Mouse (Mus musculus) forebrain, embryonic 11.5 days (tissue): ENCODE measurements around the gene Olfr279. TPM values are rescaled to one million over a fixed set of nuclear protein-coding genes. Genes with fewer than 3 reads are reported as not detected.
"Not testable (repeated sequence)": the region's sequence is repeated elsewhere in the genome, so short reads cannot be mapped to it uniquely, and the experiment has no call there.

Experiments used
- ATAC-seq: fragments of 200-750 bp; cut with Nextera tagmentation; replicated peaks from 2 replicates; pipeline ENCODE4 v1.8.0; 2017; ENCODE audit warnings: moderate TSS enrichment; ENCODE audit not compliant: low FRiP score
- DNase-seq: peaks from one replicate; pipeline ENCODE4 v3.0.0-alpha.2; 2017; ENCODE audit warnings: low spot score
- H3K27ac ChIP-seq: fragments of 300-500 bp; sonication (generic); 2 replicates; pipeline ENCODE4 v1.5.1; 2014; ENCODE audit warnings: low read depth, low read length
- H3K27me3 ChIP-seq: fragments of 300-500 bp; sonication (generic); 2 replicates; pipeline ENCODE4 v1.6.1; 2014; ENCODE audit warnings: mild to moderate bottlenecking, low read length, mixed read lengths; ENCODE audit not compliant: control insufficient read depth, insufficient read depth
- H3K36me3 ChIP-seq: fragments of 300-500 bp; sonication (generic); 2 replicates; pipeline ENCODE4 v1.6.1; 2014; ENCODE audit warnings: mild to moderate bottlenecking, low read length, moderate library complexity, mixed read lengths; ENCODE audit not compliant: control insufficient read depth, insufficient read depth
- H3K4me1 ChIP-seq: fragments of 300-500 bp; sonication (generic); replicated peaks from 2 replicates; pipeline ENCODE4 v1.6.1; 2014; ENCODE audit warnings: low read length, mixed read lengths; ENCODE audit not compliant: control insufficient read depth, insufficient read depth
- H3K4me2 ChIP-seq: fragments of 300-500 bp; sonication (generic); 2 replicates; pipeline ENCODE4 v1.6.1; 2014; ENCODE audit warnings: low read depth, mild to moderate bottlenecking, low read length, moderate library complexity, mixed read lengths; ENCODE audit not compliant: severe bottlenecking
- H3K4me3 ChIP-seq: fragments of 300-500 bp; sonication (generic); 2 replicates; pipeline ENCODE4 v1.5.1; 2014; ENCODE audit warnings: low read depth, low read length
- H3K9ac ChIP-seq: fragments of 300-500 bp; sonication (generic); 2 replicates; pipeline ENCODE4 v1.6.1; 2014; ENCODE audit warnings: low read length
- H3K9me3 ChIP-seq: fragments of 300-500 bp; sonication (generic); 2 replicates; pipeline ENCODE4 v1.6.1; 2016; ENCODE audit warnings: low read length, mixed read lengths; ENCODE audit not compliant: control insufficient read depth
- WGBS: fragments of 180-500 bp; shearing (Covaris S2); extraction: QIAGEN DNeasy Blood & Tissue Kit; methylation state at CpG from one replicate; pipeline ENCODE4 v1.1.7; 2014; 5-methylcytosine and 5-hydroxymethylcytosine counted together
- polyA plus RNA-seq: library from polyadenylated mRNA; unstranded; fragments of >200 nt; fragmentation: Nextera tagmentation; extraction: Ambion mirVana; gene quantifications from 2 replicates; pipeline ENCODE4 v1.2.1, GENCODE M21; 2014

Gene Olfr279
- polyA plus RNA-seq, 1 experiment from 2014 or later: not detected

GRCm38 (mm10) chr15:98506253-98506957 lies 14.2 kb downstream of the Olfr279 start:
- DNase-seq: no peak
- H3K9me3 ChIP-seq: no peaks in the 10 kb centered on the region
- no peaks in the 10 kb centered on the region for H3K36me3 ChIP-seq
- ATAC-seq: no peak
- H3K4me2 ChIP-seq: no peak overlapping the region
- no peak overlapping the region for H3K4me3 ChIP-seq
- no peak overlapping the region for H3K27ac ChIP-seq
- no peak overlapping the region for H3K9ac ChIP-seq
- WGBS: 85% methylated on average over 9 of the region's 9 CpGs
- H3K27me3 ChIP-seq: no peaks in the 10 kb centered on the region
- no peaks in the 10 kb centered on the region; the same call in 1 of the 2 replicates for H3K4me1 ChIP-seq

- no peak overlapping the region for H3K4me3 ChIP-seq
- ATAC-seq (no peak), DNase-seq (no peak)
- no peaks in the 10 kb centered on the region for H3K9me3 ChIP-seq
- no peaks in the 10 kb centered on the region; the same call in 1 of the 2 replicates for H3K4me1 ChIP-seq
- no peak overlapping the region for H3K4me2 ChIP-seq
- no peak overlapping the region for H3K9ac ChIP-seq
- no peaks in the 10 kb centered on the region for H3K27me3 ChIP-seq
- no peaks in the 10 kb centered on the region for H3K36me3 ChIP-seq
- H3K27ac ChIP-seq: no peak overlapping the region
- WGBS: 88% methylated on average over 6 of the region's 6 CpGs
These were observed 15.1 kb downstream of the Olfr279 start for GRCm38 (mm10) chr15:98507321-98507720.

- Histone ChIP-seq H3K4me2 (no peak overlapping the region), H3K9me3 (no peaks in the 10 kb centered on the region), H3K4me3 (no peak overlapping the region), H3K27ac (no peak overlapping the region), H3K4me1 (no peaks in the 10 kb centered on the region; the same call in 1 of the 2 replicates), H3K36me3 (no peaks in the 10 kb centered on the region), H3K9ac (no peak overlapping the region), H3K27me3 (no peaks in the 10 kb centered on the region)
- WGBS: 60% methylated on average over 2 of the region's 2 CpGs
- no peak for ATAC-seq
- no peak for DNase-seq
These were observed 17.2 kb downstream of the Olfr279 start for GRCm38 (mm10) chr15:98509387-98509786.

- Histone ChIP-seq H3K27ac (no peak overlapping the region), H3K9ac (no peak overlapping the region), H3K27me3 (no peaks in the 10 kb centered on the region), H3K4me3 (0 out of 2 replicates have a peak overlapping the region, but pooled peaks have one; percentile 10), H3K4me1 (no peaks in the 10 kb centered on the region; the same call in 1 of the 2 replicates), H3K9me3 (no peaks in the 10 kb centered on the region), H3K4me2 (peak overlapping the region; percentile 19), H3K36me3 (no peaks in the 10 kb centered on the region)
- WGBS: 34% methylated on average over 25 of the region's 25 CpGs
- DNase-seq (peak; percentile 90), ATAC-seq (no peak; the same call in 1 of the 2 replicates)
These were observed 18.5 kb downstream of the Olfr279 start for GRCm38 (mm10) chr15:98510438-98511385.

- 69% methylated on average over 13 of the region's 13 CpGs for WGBS
These were observed 19.3 kb downstream of the Olfr279 start for GRCm38 (mm10) chr15:98511386-98511928.

GRCm38 (mm10) chr15:98512232-98512631 lies 20.0 kb downstream of the Olfr279 start:
- no peaks in the 10 kb centered on the region; the same call in 1 of the 2 replicates for H3K4me1 ChIP-seq
- H3K9ac ChIP-seq: no peak overlapping the region
- no peak overlapping the region for H3K4me2 ChIP-seq
- no peak for DNase-seq
- ATAC-seq: no peak
- no peaks in the 10 kb centered on the region for H3K27me3 ChIP-seq
- H3K27ac ChIP-seq: no peak overlapping the region
- no peaks in the 10 kb centered on the region for H3K9me3 ChIP-seq
- no peak overlapping the region for H3K4me3 ChIP-seq
- no peaks in the 10 kb centered on the region for H3K36me3 ChIP-seq
- WGBS: 79% methylated on average over 8 of the region's 8 CpGs

More at GRCm38 (mm10) chr15:98511386-98511928, 19.3 kb downstream of the Olfr279 start:
- no peaks in the 10 kb centered on the region; the same call in 1 of the 2 replicates for H3K4me1 ChIP-seq
- no peak overlapping the region for H3K4me3 ChIP-seq
- H3K4me2 ChIP-seq: no peak overlapping the region
- no peaks in the 10 kb centered on the region for H3K27me3 ChIP-seq
- no peak for ATAC-seq
- no peaks in the 10 kb centered on the region for H3K9me3 ChIP-seq
- DNase-seq: no peak
- H3K9ac ChIP-seq: no peak overlapping the region
- no peaks in the 10 kb centered on the region for H3K36me3 ChIP-seq
- H3K27ac ChIP-seq: no peak overlapping the region

- no peaks in the 10 kb centered on the region for H3K36me3 ChIP-seq
- H3K4me1 ChIP-seq: no peaks in the 10 kb centered on the region; the same call in 1 of the 2 replicates
- no peak for DNase-seq
- 69% methylated on average over 17 of the region's 17 CpGs for WGBS
- no peak overlapping the region for H3K4me2 ChIP-seq
- no peaks in the 10 kb centered on the region for H3K27me3 ChIP-seq
- H3K27ac ChIP-seq: no peak overlapping the region
- no peak for ATAC-seq
- no peak overlapping the region for H3K4me3 ChIP-seq
- H3K9ac ChIP-seq: no peak overlapping the region
- no peaks in the 10 kb centered on the region for H3K9me3 ChIP-seq
These were observed 20.7 kb downstream of the Olfr279 start for GRCm38 (mm10) chr15:98512799-98513321.

GRCm38 (mm10) chr15:98513676-98514075 lies 21.5 kb downstream of the Olfr279 start:
- not testable (repeated sequence) for H3K27me3 ChIP-seq, H3K4me2 ChIP-seq, DNase-seq, H3K4me1 ChIP-seq, H3K4me3 ChIP-seq, H3K27ac ChIP-seq, H3K9me3 ChIP-seq, H3K36me3 ChIP-seq, H3K9ac ChIP-seq, ATAC-seq
- 75% methylated on average over 3 of the region's 3 CpGs for WGBS
